Mouse (Mus musculus): ENCODE data around the gene Llgl2.

Gene Llgl2

DNA sequence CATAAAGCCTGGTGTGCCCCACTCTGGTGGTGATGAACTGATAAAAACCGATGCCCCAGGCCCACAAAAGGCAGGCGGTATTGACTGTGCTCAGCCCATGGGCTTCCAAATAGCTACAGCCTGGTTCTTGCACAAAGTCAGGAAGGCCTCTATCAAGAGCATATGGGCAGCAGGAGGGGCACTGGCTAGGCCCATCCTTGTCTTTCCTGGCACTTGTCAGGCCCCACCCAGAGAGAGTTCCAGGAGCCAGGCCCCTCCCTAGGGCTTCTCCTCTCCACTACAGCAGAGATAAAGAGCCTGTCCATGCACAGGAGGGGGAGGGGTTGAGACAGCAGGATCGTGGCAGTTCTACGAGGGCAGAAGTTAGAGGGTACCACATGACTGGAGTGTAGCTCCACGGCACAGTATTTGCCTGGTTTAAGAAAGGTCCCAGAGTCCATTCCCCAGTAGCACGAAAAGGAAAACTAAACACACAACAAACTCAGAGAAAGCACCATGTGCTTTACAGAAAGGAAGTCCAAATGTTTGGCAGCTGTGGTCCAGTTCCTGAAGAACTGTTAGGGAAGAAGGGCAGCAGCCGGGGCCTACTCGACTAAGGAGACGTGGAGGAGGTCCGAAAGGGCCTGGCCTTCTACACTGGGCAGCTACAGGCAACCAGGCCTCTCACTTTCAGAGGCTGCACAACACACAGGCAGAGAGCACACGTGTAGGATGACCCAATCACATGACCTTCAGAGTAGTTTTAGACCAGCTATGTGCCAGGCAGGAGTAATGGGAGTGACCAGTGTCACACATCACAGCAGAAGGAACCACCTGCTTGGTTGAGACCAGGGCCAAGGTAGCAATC is 79.8 kb downstream of the Llgl2 start:
- DNase-seq (ENCODE audit: low spot score in 2 of 2), result peak in 1 of 2 experiments; percentile 31

DNA sequence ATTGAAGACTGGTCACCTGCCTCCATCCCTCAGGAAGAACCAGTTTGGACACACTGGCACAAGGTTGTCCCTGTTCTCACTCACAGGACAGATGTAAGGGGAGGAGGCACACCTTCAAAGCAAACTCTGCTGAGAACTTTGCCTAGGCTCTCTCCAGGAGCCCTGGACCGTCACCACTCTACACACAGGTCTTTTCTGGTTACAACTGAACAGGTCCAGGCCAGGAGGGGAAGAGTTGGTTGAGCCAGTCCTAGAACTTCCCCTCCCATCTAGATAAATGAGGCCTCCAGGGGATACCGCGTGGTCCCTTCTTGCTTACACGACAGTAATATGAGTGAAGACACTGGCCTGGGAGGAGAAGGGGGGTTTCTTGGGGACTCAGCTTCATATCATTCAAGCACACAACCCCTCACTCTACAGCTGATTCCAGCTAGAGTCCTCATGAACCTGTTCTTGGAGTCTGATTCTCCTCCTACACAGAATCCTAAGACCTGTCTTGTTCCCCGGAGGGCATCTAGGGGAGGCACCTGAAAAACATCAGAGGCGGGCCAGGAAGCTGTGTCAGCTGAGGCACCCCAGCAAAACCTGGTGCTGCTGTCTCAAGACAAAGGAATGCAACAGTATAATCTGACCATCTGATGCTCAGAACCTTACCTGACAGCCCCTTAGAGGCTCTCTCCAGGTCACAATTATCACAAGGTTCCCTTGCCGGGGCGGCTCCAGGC is 80.5 kb downstream of the Llgl2 start:
- peak in 1 of 2 experiments; percentile 26 for DNase-seq (ENCODE audit: low spot score in 2 of 2)

Data from urinary bladder, adult 18-20 months (tissue).